In the genomic region with DNA sequence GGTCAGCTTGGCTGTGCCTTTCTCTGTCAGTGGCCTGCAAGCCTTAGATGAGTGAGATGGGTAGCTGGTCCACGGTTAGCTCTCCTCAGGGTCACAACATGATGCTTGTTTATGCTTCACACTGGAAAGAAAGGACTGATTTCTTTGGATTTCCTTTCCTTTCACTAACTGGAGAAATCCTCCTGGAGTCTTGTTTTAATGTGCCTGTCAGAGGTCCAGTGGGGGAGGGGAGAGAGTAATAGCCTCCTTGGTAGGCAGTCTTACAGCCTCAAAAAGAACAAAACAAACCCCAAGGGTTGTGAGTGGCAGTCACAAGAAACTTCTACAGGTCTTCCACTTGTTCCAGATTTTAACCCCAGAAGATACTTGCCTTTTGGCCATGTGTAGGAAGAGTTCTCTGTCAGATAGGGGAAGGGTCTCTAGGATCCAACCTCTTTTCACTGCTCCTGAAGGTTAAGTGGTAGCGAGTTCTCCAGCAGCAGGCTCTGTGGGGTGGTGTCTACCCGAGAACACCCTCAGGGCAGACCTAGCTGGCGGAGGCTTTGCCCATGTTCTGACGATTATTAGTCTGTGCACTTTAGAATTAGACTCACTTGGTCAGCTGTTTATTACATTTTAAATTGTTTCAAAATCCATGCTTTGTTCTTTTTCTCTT, we compare ENCODE assay signal across 10 mouse cellular contexts. TPM values are rescaled to one million over a fixed set of nuclear protein-coding genes. Genes with fewer than 3 reads are reported as not detected.
DNase-seq lines count a peak whose midpoint lies in the region; ATAC-seq and TF ChIP-seq lines count a peak whose summit lies in the region.
"Had no signal": no experiment of that assay in that cellular context is flagged by ENCODE, and none has a peak within 500 bp of the region (broad histone marks: within the 10 kb centered on the region; RNA-seq: fewer than 3 reads in every experiment).

No protein-coding gene starts in this region.

- no peak for TF ChIP-seq CTCF in brain, embryonic 14.5 days (IDR thresholded peaks at IDR 0.05; ENCODE audit: borderline replicate concordance, extremely low read depth, insufficient read depth, insufficient read length)

- no peak overlapping the region for H3K9ac ChIP-seq in hindbrain, embryonic 11.5 days (ENCODE audit: low read depth, low read length)
- H3K9ac ChIP-seq in midbrain, embryonic 16.5 days (ENCODE audit: low read depth, low read length): peak overlapping the region; percentile 56; the same call in 1 of the 2 replicates
- H3K9ac ChIP-seq: limb, embryonic 15.5 days had no signal

- H3K9me3 ChIP-seq in hindbrain, embryonic 11.5 days (ENCODE audit: control insufficient read depth, low read length): no peaks in the 10 kb centered on the region
- H3K9me3 ChIP-seq in midbrain, embryonic 16.5 days (replicated peaks; ENCODE audit: control insufficient read depth, low read length, poor library complexity, severe bottlenecking): no peaks in the 10 kb centered on the region
- H3K9me3 ChIP-seq: limb, embryonic 15.5 days had no signal

- H3K27ac ChIP-seq in hindbrain, embryonic 11.5 days (ENCODE audit: low read depth, low read length): peak overlapping the region; percentile 74
- peak overlapping the region; percentile 93 for H3K27ac ChIP-seq in midbrain, embryonic 16.5 days (ENCODE audit: low read length)
- H3K27ac ChIP-seq: limb, embryonic 15.5 days had no signal

- peak; percentile 63 for ATAC-seq in hindbrain, embryonic 11.5 days (ENCODE audit: low FRiP score)
- ATAC-seq in midbrain, embryonic 16.5 days: peak; percentile 56; the same call in 1 of the 2 replicates

- peaks cover 2% of the 10 kb centered on the region; the same call in 1 of the 2 replicates for H3K4me1 ChIP-seq in hindbrain, embryonic 11.5 days (replicated peaks; ENCODE audit: control insufficient read depth, insufficient read depth, low read length)
- peaks cover 30% of the 10 kb centered on the region for H3K4me1 ChIP-seq in midbrain, embryonic 16.5 days (ENCODE audit: control insufficient read depth, insufficient read depth, low read length)

- peak; percentile 73 for DNase-seq in brain, embryonic 14.5 days (ENCODE audit: low read depth)
- DNase-seq in embryo, embryonic 11 days: peak; percentile 69
- DNase-seq in hindbrain, embryonic 11.5 days (ENCODE audit: low spot score): peak; percentile 56
- no peak for DNase-seq in lung, postnatal 10 days
- no peak for DNase-seq in heart, adult 9 months (ENCODE audit: low spot score in 2 of 2)
- DNase-seq in adrenal gland, adult 18-20 months (ENCODE audit: low spot score in 2 of 2): no peak
- DNase-seq in right cerebral cortex, postnatal 25 days: no peak
- DNase-seq: kidney, adult 11 months had no signal

- TF ChIP-seq POLR2A in brain, embryonic 14.5 days (IDR thresholded peaks at IDR 0.05; ENCODE audit: borderline replicate concordance, extremely low read depth, insufficient read depth, insufficient read length, poor library complexity, severe bottlenecking): peak; percentile 9; the same call in 1 of the 2 replicates

- H3K4me3 ChIP-seq in hindbrain, embryonic 11.5 days (ENCODE audit: low read depth, low read length): 0 out of 2 replicates have a peak overlapping the region, but pooled peaks have one; percentile 49
- peak overlapping the region; percentile 75 for H3K4me3 ChIP-seq in midbrain, embryonic 16.5 days (ENCODE audit: low read depth, low read length)
- H3K4me3 ChIP-seq: limb, embryonic 15.5 days had no signal

- no peaks in the 10 kb centered on the region for H3K27me3 ChIP-seq in hindbrain, embryonic 11.5 days (ENCODE audit: control insufficient read depth, insufficient read depth, low read length)
- no peaks in the 10 kb centered on the region for H3K27me3 ChIP-seq in midbrain, embryonic 16.5 days (ENCODE audit: control insufficient read depth, insufficient read depth, low read depth, low read length)
- H3K27me3 ChIP-seq: limb, embryonic 15.5 days had no signal

- WGBS in hindbrain, embryonic 11.5 days: 26% methylated on average over 5 of the region's 5 CpGs
- 4% methylated on average over 5 of the region's 5 CpGs for WGBS in midbrain, embryonic 16.5 days

- no peaks in the 10 kb centered on the region for H3K36me3 ChIP-seq in hindbrain, embryonic 11.5 days (ENCODE audit: control insufficient read depth, insufficient read depth, low read length)
- no peaks in the 10 kb centered on the region for H3K36me3 ChIP-seq in midbrain, embryonic 16.5 days (ENCODE audit: control insufficient read depth, insufficient read depth, low read length)
- H3K36me3 ChIP-seq: limb, embryonic 15.5 days had no signal

- peak overlapping the region; percentile 24; the same call in 1 of the 2 replicates for H3K4me2 ChIP-seq in hindbrain, embryonic 11.5 days (replicated peaks; ENCODE audit: low read depth, low read length)
- H3K4me2 ChIP-seq in midbrain, embryonic 16.5 days (ENCODE audit: low read length): peak overlapping the region; percentile 81
- H3K4me2 ChIP-seq: limb, embryonic 15.5 days had no signal

RNA-seq across cellular contexts. Expression of a gene that starts 0.8 kb away (rescaled TPM):
- polyA plus RNA-seq in brain, embryonic 14.5 days (2012; rRNA removed): 14.5 and 26.0 TPM in 2 replicates
- 25.5 and 35.7 TPM in 2 replicates for polyA plus RNA-seq in hindbrain, embryonic 11.5 days (2014; fragmentation: Nextera tagmentation; extraction: Ambion mirVana)
- polyA plus RNA-seq in midbrain, embryonic 16.5 days (2015; fragmentation: Nextera tagmentation; extraction: Ambion mirVana): 23.6 and 26.1 TPM in 2 replicates
- 1 to 10 TPM; 2.2 to 2.5 TPM for total RNA-seq in adrenal gland, adult 18-20 months (2021)

Comparison
In these comparisons a context has a peak if more than half of its experiments do, and no peak if none do; other contexts are left out.
1. DNase-seq: peak in brain, embryonic 14.5 days (single experiment), embryo, embryonic 11 days (single experiment) and hindbrain, embryonic 11.5 days (single experiment); none in lung, postnatal 10 days (single experiment), heart, adult 9 months (0 of 2), adrenal gland, adult 18-20 months (0 of 2) and right cerebral cortex, postnatal 25 days (single experiment).